Mouse (Mus musculus): ENCODE data around the gene Trim16.

Gene Trim16

GRCm38 (mm10) chr11:62820059-62820541 lies at the start of gene Trim16:
TSS of gene Trim16 (plus strand) at chr11:62820231.
- DNase-seq (ENCODE audit: low spot score in 2 of 2) = peak; percentile 13 to 30

- no peak for DNase-seq (ENCODE audit: low spot score in 2 of 2)
Observed at GRCm38 (mm10) chr11:62776510-62776909, 43.5 kb upstream of the Trim16 start.

GRCm38 (mm10) chr11:62788935-62789616 lies 31.0 kb upstream of the Trim16 start, which contains the start of gene Zfp286:
TSS of gene Zfp286 (minus strand) at chr11:62789462.
- peak; percentile 19 to 56 for DNase-seq (ENCODE audit: low spot score in 2 of 2)

GRCm38 (mm10) chr11:62789617-62789936 lies 30.5 kb upstream of the Trim16 start:
- DNase-seq (ENCODE audit: low spot score in 2 of 2) = no peak

GRCm38 (mm10) chr11:62804119-62804518 lies 15.9 kb upstream of the Trim16 start:
- no peak for DNase-seq (ENCODE audit: low spot score in 2 of 2)

- DNase-seq (ENCODE audit: low spot score in 2 of 2) = no peak
Observed at GRCm38 (mm10) chr11:62807965-62808364, 12.1 kb upstream of the Trim16 start.

- no peak for DNase-seq (ENCODE audit: low spot score in 2 of 2)
Observed at GRCm38 (mm10) chr11:62809201-62809600, 10.8 kb upstream of the Trim16 start.

GRCm38 (mm10) chr11:62812268-62812667 lies 7.8 kb upstream of the Trim16 start:
- DNase-seq (ENCODE audit: low spot score in 2 of 2) = no peak

- DNase-seq (ENCODE audit: low spot score in 2 of 2) = no peak
Observed at GRCm38 (mm10) chr11:62813497-62813896, 6.5 kb upstream of the Trim16 start.

GRCm38 (mm10) chr11:62813970-62814624 lies 5.9 kb upstream of the Trim16 start:
- DNase-seq (ENCODE audit: low spot score in 2 of 2) = no peak

GRCm38 (mm10) chr11:62814625-62815024 lies 5.4 kb upstream of the Trim16 start:
- no peak for DNase-seq (ENCODE audit: low spot score in 2 of 2)

- no peak for DNase-seq (ENCODE audit: low spot score in 2 of 2)
Observed at GRCm38 (mm10) chr11:62815438-62815837, 4.6 kb upstream of the Trim16 start.

GRCm38 (mm10) chr11:62816591-62816990 lies 3.4 kb upstream of the Trim16 start:
- no peak for DNase-seq (ENCODE audit: low spot score in 2 of 2)

GRCm38 (mm10) chr11:62819059-62819686 lies 858 bp upstream of the Trim16 start:
- no peak for DNase-seq (ENCODE audit: low spot score in 2 of 2)

GRCm38 (mm10) chr11:62820661-62821437 lies 818 bp downstream of the Trim16 start:
- no peak for DNase-seq (ENCODE audit: low spot score in 2 of 2)

- DNase-seq (ENCODE audit: low spot score in 2 of 2) = no peak
Observed at GRCm38 (mm10) chr11:62821893-62822292, 1.9 kb downstream of the Trim16 start.

GRCm38 (mm10) chr11:62824211-62824610 lies 4.2 kb downstream of the Trim16 start:
- no peak for DNase-seq (ENCODE audit: low spot score in 2 of 2)

- no peak for DNase-seq (ENCODE audit: low spot score in 2 of 2)
Observed at GRCm38 (mm10) chr11:62825222-62826105, 5.4 kb downstream of the Trim16 start.

GRCm38 (mm10) chr11:62826106-62826733 lies 6.2 kb downstream of the Trim16 start:
- DNase-seq (ENCODE audit: low spot score in 2 of 2) = no peak

- no peak for DNase-seq (ENCODE audit: low spot score in 2 of 2)
Observed at GRCm38 (mm10) chr11:62827135-62827534, 7.1 kb downstream of the Trim16 start.

GRCm38 (mm10) chr11:62827911-62828310 lies 7.9 kb downstream of the Trim16 start:
- DNase-seq (ENCODE audit: low spot score in 2 of 2) = no peak
